Mouse (Mus musculus) liver, embryonic 11.5 days (tissue): ENCODE measurements around the gene Ngly1. TPM values are rescaled to one million over a fixed set of nuclear protein-coding genes. Genes with fewer than 3 reads are reported as not detected.
A peak's percentile ranks its signal among the peaks of the same experiment; 100 is the strongest.

Experiments
- ATAC-seq: fragments of 200-750 bp; cut with Nextera tagmentation; replicated peaks from 2 replicates; pipeline ENCODE4 v1.8.0; 2017; ENCODE audit warnings: moderate number of reproducible peaks, mild to moderate bottlenecking, moderate TSS enrichment, moderate library complexity; ENCODE audit not compliant: low FRiP score
- DNase-seq: peaks from one replicate; pipeline ENCODE4 v3.0.0-alpha.2; 2017; ENCODE audit warnings: low spot score
- H3K27ac ChIP-seq: fragments of 300-500 bp; sonication (generic); 2 replicates; pipeline ENCODE4 v1.5.1; 2014; ENCODE audit warnings: mild to moderate bottlenecking, low read depth, low read length, control low read depth
- H3K27me3 ChIP-seq: fragments of 300-500 bp; sonication (generic); replicated peaks from 2 replicates; pipeline ENCODE4 v1.6.1; 2014; ENCODE audit warnings: low read length, mixed read lengths; ENCODE audit not compliant: control insufficient read depth, insufficient read depth
- H3K36me3 ChIP-seq: fragments of 300-500 bp; sonication (generic); 2 replicates; pipeline ENCODE4 v1.6.1; 2014; ENCODE audit warnings: mild to moderate bottlenecking, low read length, moderate library complexity, mixed read lengths; ENCODE audit not compliant: control insufficient read depth, insufficient read depth
- H3K4me1 ChIP-seq: fragments of 300-500 bp; sonication (generic); replicated peaks from 2 replicates; pipeline ENCODE4 v1.6.1; 2014; ENCODE audit warnings: low read length, mixed read lengths; ENCODE audit not compliant: control insufficient read depth, insufficient read depth
- H3K4me2 ChIP-seq: fragments of 300-500 bp; sonication (generic); 2 replicates; pipeline ENCODE4 v1.6.1; 2014; ENCODE audit warnings: mild to moderate bottlenecking, control low read depth, moderate library complexity
- H3K4me3 ChIP-seq: fragments of 300-500 bp; sonication (generic); 2 replicates; pipeline ENCODE4 v1.5.1; 2014; ENCODE audit warnings: low read depth, low read length, control low read depth
- H3K9ac ChIP-seq: fragments of 300-500 bp; sonication (generic); 2 replicates; pipeline ENCODE4 v1.6.1; 2014; ENCODE audit warnings: low read depth, low read length, control low read depth
- H3K9me3 ChIP-seq: fragments of 300-500 bp; sonication (generic); 2 replicates; pipeline ENCODE4 v1.6.1; 2016; ENCODE audit warnings: low read length, inconsistent platforms, mixed read lengths; ENCODE audit not compliant: control insufficient read depth
- WGBS: fragments of 180-500 bp; shearing (Covaris S2); extraction: QIAGEN DNeasy Blood & Tissue Kit; methylation state at CpG from one replicate; pipeline ENCODE4 v1.1.7; 2014; 5-methylcytosine and 5-hydroxymethylcytosine counted together
- polyA plus RNA-seq: library from polyadenylated mRNA; unstranded; fragments of >200 nt; fragmentation: Nextera tagmentation; extraction: Ambion mirVana; gene quantifications from 2 replicates; pipeline ENCODE4 v1.2.1, GENCODE M21; 2014

The Ngly1 gene
- polyA plus RNA-seq, 1 experiment from 2014 or later, result 25.7 TPM

- Histone ChIP-seq H3K4me2 (no peak overlapping the region), H3K9me3 (no peaks in the 10 kb centered on the region), H3K4me1 (no peaks in the 10 kb centered on the region), H3K27me3 (no peaks in the 10 kb centered on the region), H3K4me3 (no peak overlapping the region), H3K36me3 (no peaks in the 10 kb centered on the region), H3K27ac (no peak overlapping the region), H3K9ac (no peak overlapping the region)
- ATAC-seq, result no peak
- no peak for DNase-seq
- 26% methylated on average over 2 of the region's 2 CpGs for WGBS
Measured at GRCm38 (mm10) chr14:16328531-16328930, 79.5 kb downstream of the Ngly1 start.

- Histone ChIP-seq H3K27ac (no peak overlapping the region), H3K4me2 (no peak overlapping the region), H3K4me3 (no peak overlapping the region), H3K27me3 (no peaks in the 10 kb centered on the region), H3K36me3 (no peaks in the 10 kb centered on the region), H3K9me3 (no peaks in the 10 kb centered on the region), H3K4me1 (no peaks in the 10 kb centered on the region), H3K9ac (no peak overlapping the region)
- no peak for ATAC-seq
- no peak for DNase-seq
- WGBS, result 54% methylated on average over 5 of the region's 5 CpGs
Measured at GRCm38 (mm10) chr14:16328959-16329480, 79.9 kb downstream of the Ngly1 start.

- ATAC-seq (no peak), DNase-seq (no peak)
- H3K4me2 ChIP-seq, result no peak overlapping the region
- no peak overlapping the region for H3K4me3 ChIP-seq
- WGBS, result 59% methylated on average over 3 of the region's 3 CpGs
- H3K9me3 ChIP-seq, result no peaks in the 10 kb centered on the region
- no peaks in the 10 kb centered on the region for H3K4me1 ChIP-seq
- no peak overlapping the region for H3K9ac ChIP-seq
- no peaks in the 10 kb centered on the region for H3K36me3 ChIP-seq
- H3K27ac ChIP-seq, result no peak overlapping the region
- H3K27me3 ChIP-seq, result no peaks in the 10 kb centered on the region
Measured at GRCm38 (mm10) chr14:16329756-16330155, 80.7 kb downstream of the Ngly1 start.

- DNase-seq (no peak), ATAC-seq (no peak)
- no peaks in the 10 kb centered on the region for H3K9me3 ChIP-seq
- H3K36me3 ChIP-seq, result no peaks in the 10 kb centered on the region
- no peaks in the 10 kb centered on the region for H3K27me3 ChIP-seq
- no peak overlapping the region for H3K27ac ChIP-seq
- H3K4me1 ChIP-seq, result no peaks in the 10 kb centered on the region
- 93% methylated on average over 3 of the region's 3 CpGs for WGBS
- no peak overlapping the region for H3K4me3 ChIP-seq
- no peak overlapping the region for H3K9ac ChIP-seq
- no peak overlapping the region for H3K4me2 ChIP-seq
Measured at GRCm38 (mm10) chr14:16334260-16334659, 85.2 kb downstream of the Ngly1 start.

- H3K27ac ChIP-seq, result no peak overlapping the region
- H3K9ac ChIP-seq, result no peak overlapping the region
- H3K4me2 ChIP-seq, result no peak overlapping the region
- ATAC-seq (peak; percentile 85), DNase-seq (no peak)
- H3K4me3 ChIP-seq, result no peak overlapping the region
- H3K9me3 ChIP-seq, result no peaks in the 10 kb centered on the region
- 43% methylated on average over 3 of the region's 3 CpGs for WGBS
- no peaks in the 10 kb centered on the region for H3K36me3 ChIP-seq
- H3K27me3 ChIP-seq, result no peaks in the 10 kb centered on the region
- H3K4me1 ChIP-seq, result no peaks in the 10 kb centered on the region
Measured at GRCm38 (mm10) chr14:16335835-16336417, 86.8 kb downstream of the Ngly1 start.

- Histone ChIP-seq H3K27ac (no peak overlapping the region), H3K9me3 (no peaks in the 10 kb centered on the region), H3K4me3 (no peak overlapping the region), H3K36me3 (no peaks in the 10 kb centered on the region), H3K9ac (no peak overlapping the region), H3K27me3 (no peaks in the 10 kb centered on the region), H3K4me1 (no peaks in the 10 kb centered on the region), H3K4me2 (no peak overlapping the region)
- WGBS, result 74% methylated on average over 9 of the region's 9 CpGs
- ATAC-seq (no peak), DNase-seq (no peak)
Measured at GRCm38 (mm10) chr14:16347505-16347904, 98.4 kb downstream of the Ngly1 start.

GRCm38 (mm10) chr14:16359704-16360103 is 110.6 kb downstream of the Ngly1 start:
- Histone ChIP-seq H3K4me1 (peaks cover 8% of the 10 kb centered on the region), H3K27me3 (no peaks in the 10 kb centered on the region), H3K4me2 (no peak overlapping the region), H3K4me3 (no peak overlapping the region), H3K9me3 (no peaks in the 10 kb centered on the region), H3K9ac (no peak overlapping the region), H3K36me3 (no peaks in the 10 kb centered on the region), H3K27ac (no peak overlapping the region)
- DNase-seq (no peak), ATAC-seq (peak; percentile 74)
- WGBS, result 39% methylated on average over 1 of the region's 1 CpGs

Other genes starting within 250 kb of the Ngly1 start
- gene Oxsm, start 528 bp downstream of the Ngly1 start, polyA plus RNA-seq, result 2.6 and 2.9 TPM in 2 replicates
- gene Top2b, start 115.9 kb downstream of the Ngly1 start, polyA plus RNA-seq, result 67.8 and 72.4 TPM in 2 replicates